Mouse (Mus musculus) lung, embryonic 14.5 days (tissue): ENCODE results near the gene Asna1. TPM values are rescaled to one million over a fixed set of nuclear protein-coding genes. Genes with fewer than 3 reads are reported as not detected.

Experiments used
- ATAC-seq: fragments of 200-750 bp; cut with Nextera tagmentation; 2 replicates; pipeline ENCODE4 v1.8.0; 2017; ENCODE audit warnings: mild to moderate bottlenecking, moderate TSS enrichment, moderate library complexity; ENCODE audit not compliant: insufficient read depth
- DNase-seq: peaks from one replicate; pipeline ENCODE4 v3.0.0-alpha.2; 2015
- H3K27ac ChIP-seq: fragments of 300-500 bp; sonication (generic); 2 replicates; pipeline ENCODE4 v1.5.1; 2014; ENCODE audit warnings: low read depth, mild to moderate bottlenecking, moderate library complexity
- H3K27me3 ChIP-seq: fragments of 300-500 bp; sonication (generic); 2 replicates; pipeline ENCODE4 v1.6.1; 2014; ENCODE audit warnings: low read length, control low read depth; ENCODE audit not compliant: insufficient read depth
- H3K36me3 ChIP-seq: fragments of 300-500 bp; sonication (generic); 2 replicates; pipeline ENCODE4 v1.6.1; 2014; ENCODE audit warnings: control low read depth; ENCODE audit not compliant: insufficient read depth
- H3K4me1 ChIP-seq: fragments of 300-500 bp; sonication (generic); 2 replicates; pipeline ENCODE4 v1.6.1; 2014; ENCODE audit warnings: antibody characterized with exemption, control low read depth; ENCODE audit not compliant: insufficient read depth
- H3K4me2 ChIP-seq: fragments of 300-500 bp; sonication (generic); 2 replicates; pipeline ENCODE4 v1.6.1; 2014; ENCODE audit warnings: mild to moderate bottlenecking
- H3K4me3 ChIP-seq: fragments of 300-500 bp; sonication (generic); 2 replicates; pipeline ENCODE4 v1.5.1; 2014; ENCODE audit warnings: low read depth, low read length
- H3K9ac ChIP-seq: fragments of 300-500 bp; sonication (generic); 2 replicates; pipeline ENCODE4 v1.6.1; 2014
- H3K9me3 ChIP-seq: fragments of 300-500 bp; sonication (generic); 2 replicates; pipeline ENCODE4 v1.6.1; 2016; ENCODE audit warnings: low read depth, low read length, control low read depth
- CTCF ChIP-seq: IDR thresholded peaks from 2 replicates; pipeline ENCODE4 v1.5.1; 2016; ENCODE audit warnings: antibody characterized with exemption, low read depth
- WGBS: fragments of 180-500 bp; shearing (Covaris S2); extraction: QIAGEN DNeasy Blood & Tissue Kit; methylation state at CpG from one replicate; pipeline ENCODE4 v1.1.7; 2014; 5-methylcytosine and 5-hydroxymethylcytosine counted together
- polyA plus RNA-seq: library from polyadenylated mRNA; unstranded; fragments of >200 nt; fragmentation: Nextera tagmentation; extraction: Ambion mirVana; gene quantifications from 2 replicates; pipeline ENCODE4 v1.2.1, GENCODE M21; 2014

Asna1 gene
- polyA plus RNA-seq, 1 experiment from 2014 or later: 98.0 TPM

GRCm38 (mm10) chr8:85026670-85027515, 1.8 kb upstream of the Asna1 start, which contains the start of gene Trir:
Trir (plus strand) TSS chr8:85026823.
- under 1% methylated on average over 70 of the region's 75 CpGs for WGBS
- peaks cover 19% of the 10 kb centered on the region for H3K4me1 ChIP-seq
- peak within 1 kb of the TSS; percentile 70 for H3K4me2 ChIP-seq
- H3K27me3 ChIP-seq: no peaks in the 10 kb centered on the region
- H3K4me3 ChIP-seq: peak within 1 kb of the TSS; percentile 100
- TF ChIP-seq CTCF: no peak
- peak; percentile 99 for DNase-seq
- peak within 1 kb of the TSS; percentile 99 for H3K9ac ChIP-seq
- H3K36me3 ChIP-seq: peaks cover 49% of the 10 kb centered on the region
- no peaks in the 10 kb centered on the region for H3K9me3 ChIP-seq
- peak; percentile 79 for ATAC-seq
- peak within 1 kb of the TSS; percentile 91 for H3K27ac ChIP-seq

GRCm38 (mm10) chr8:85023846-85024245, 1.2 kb downstream of the Asna1 start:
- peak overlapping the region; percentile 70 for H3K4me2 ChIP-seq
- no peak for DNase-seq
- no peak overlapping the region for H3K27ac ChIP-seq
- no peaks in the 10 kb centered on the region for H3K27me3 ChIP-seq
- ATAC-seq: no peak
- H3K4me3 ChIP-seq: peak overlapping the region; percentile 87; the same call in 1 of the 2 replicates
- no peak overlapping the region for H3K9ac ChIP-seq
- WGBS: 92% methylated on average over 3 of the region's 3 CpGs
- TF ChIP-seq CTCF: no peak
- no peaks in the 10 kb centered on the region for H3K9me3 ChIP-seq
- H3K36me3 ChIP-seq: peaks cover 52% of the 10 kb centered on the region
- H3K4me1 ChIP-seq: peaks cover 17% of the 10 kb centered on the region

GRCm38 (mm10) chr8:85021514-85022055, 3.5 kb downstream of the Asna1 start:
- Histone ChIP-seq H3K4me3 (no peak overlapping the region), H3K27me3 (no peaks in the 10 kb centered on the region), H3K36me3 (peaks cover 68% of the 10 kb centered on the region), H3K4me2 (no peak overlapping the region), H3K9me3 (no peaks in the 10 kb centered on the region), H3K9ac (no peak overlapping the region), H3K27ac (no peak overlapping the region), H3K4me1 (peaks cover 9% of the 10 kb centered on the region)
- 90% methylated on average over 3 of the region's 3 CpGs for WGBS
- ATAC-seq (no peak), DNase-seq (no peak)
- no peak for TF ChIP-seq CTCF

- H3K4me2 ChIP-seq: no peak overlapping the region
- H3K9ac ChIP-seq: no peak overlapping the region
- H3K9me3 ChIP-seq: no peaks in the 10 kb centered on the region
- DNase-seq: no peak
- H3K27me3 ChIP-seq: peaks cover 19% of the 10 kb centered on the region
- H3K36me3 ChIP-seq: peaks cover 49% of the 10 kb centered on the region
- WGBS: 45% methylated on average over 5 of the region's 5 CpGs
- no peaks in the 10 kb centered on the region for H3K4me1 ChIP-seq
- TF ChIP-seq CTCF: no peak
- ATAC-seq: no peak
- no peak overlapping the region for H3K27ac ChIP-seq
- no peak overlapping the region for H3K4me3 ChIP-seq
Measured at GRCm38 (mm10) chr8:85017209-85017608, 7.9 kb downstream of the Asna1 start.

GRCm38 (mm10) chr8:85016724-85017123, 8.4 kb downstream of the Asna1 start:
- no peak for TF ChIP-seq CTCF
- H3K27ac ChIP-seq: no peak overlapping the region
- H3K9ac ChIP-seq: no peak overlapping the region
- H3K36me3 ChIP-seq: peaks cover 44% of the 10 kb centered on the region
- no peaks in the 10 kb centered on the region for H3K4me1 ChIP-seq
- ATAC-seq (no peak), DNase-seq (no peak)
- no peaks in the 10 kb centered on the region for H3K9me3 ChIP-seq
- no peak overlapping the region for H3K4me2 ChIP-seq
- WGBS: 54% methylated on average over 10 of the region's 10 CpGs
- no peak overlapping the region for H3K4me3 ChIP-seq
- peaks cover 20% of the 10 kb centered on the region for H3K27me3 ChIP-seq

- H3K9me3 ChIP-seq: no peaks in the 10 kb centered on the region
- peaks cover 37% of the 10 kb centered on the region for H3K27me3 ChIP-seq
- no peak within 1 kb of the TSS for H3K9ac ChIP-seq
- DNase-seq (no peak), ATAC-seq (no peak)
- no peaks in the 10 kb centered on the region for H3K4me1 ChIP-seq
- H3K4me3 ChIP-seq: peak within 1 kb of the TSS; percentile 24
- WGBS: 44% methylated on average over 2 of the region's 2 CpGs
- H3K4me2 ChIP-seq: peak within 1 kb of the TSS; percentile 51
- no peak within 1 kb of the TSS for H3K27ac ChIP-seq
- peaks cover 22% of the 10 kb centered on the region for H3K36me3 ChIP-seq
- no peak for TF ChIP-seq CTCF
Measured at GRCm38 (mm10) chr8:85014431-85014830, 10.7 kb downstream of the Asna1 start, which contains the start of gene Best2. Best2 (minus strand) TSS chr8:85014531.

GRCm38 (mm10) chr8:85013230-85013840, 11.7 kb downstream of the Asna1 start:
- H3K4me3 ChIP-seq: peak overlapping the region; percentile 24
- H3K9ac ChIP-seq: no peak overlapping the region
- WGBS: 6% methylated on average over 26 of the region's 26 CpGs
- DNase-seq (peak; percentile 87), ATAC-seq (peak; percentile 50; the same call in 1 of the 2 replicates)
- H3K4me1 ChIP-seq: no peaks in the 10 kb centered on the region
- H3K27me3 ChIP-seq: peaks cover 42% of the 10 kb centered on the region
- TF ChIP-seq CTCF: peak; percentile 79
- peaks cover 11% of the 10 kb centered on the region; the same call in 1 of the 2 replicates for H3K36me3 ChIP-seq
- H3K27ac ChIP-seq: no peak overlapping the region
- H3K4me2 ChIP-seq: peak overlapping the region; percentile 51
- H3K9me3 ChIP-seq: no peaks in the 10 kb centered on the region
